Mouse (Mus musculus) right cerebral cortex, postnatal 36 days (tissue): ENCODE measurements at regions not wholly inside any gene's neighbourhood (a gene's known extent, or its start where the extent isn't known, plus 50 kb on each side); places are given as distances from the start of the nearest gene placed in this dataset.

ENCODE experiments used
- DNase-seq, 2 experiments: peaks; one replicate each; pipeline ENCODE4 v3.0.0; 2022; ENCODE audit warnings: low spot score in 2 of 2, mixed read lengths in 1 of 2

GRCm38 (mm10) chr10:109486917-109487604 is 476.3 kb upstream of the Syt1 start:
- no peak for DNase-seq

- no peak for DNase-seq
Measured at GRCm38 (mm10) chr10:109480551-109480950, 469.8 kb upstream of the Syt1 start.

GRCm38 (mm10) chr10:109479941-109480340 is 469.2 kb upstream of the Syt1 start:
- no peak for DNase-seq

GRCm38 (mm10) chr10:109466516-109466915 is 455.7 kb upstream of the Syt1 start:
- DNase-seq: no peak

GRCm38 (mm10) chr10:109431112-109431511 is 420.3 kb upstream of the Syt1 start:
- DNase-seq: no peak

GRCm38 (mm10) chr10:109427878-109428277 is 417.1 kb upstream of the Syt1 start:
- DNase-seq: no peak

GRCm38 (mm10) chr10:109407011-109407410 is 396.2 kb upstream of the Syt1 start:
- DNase-seq: peak in 1 of 2 experiments; percentile 10

GRCm38 (mm10) chr10:109405116-109405685 is 394.4 kb upstream of the Syt1 start:
- DNase-seq: no peak

DNA sequence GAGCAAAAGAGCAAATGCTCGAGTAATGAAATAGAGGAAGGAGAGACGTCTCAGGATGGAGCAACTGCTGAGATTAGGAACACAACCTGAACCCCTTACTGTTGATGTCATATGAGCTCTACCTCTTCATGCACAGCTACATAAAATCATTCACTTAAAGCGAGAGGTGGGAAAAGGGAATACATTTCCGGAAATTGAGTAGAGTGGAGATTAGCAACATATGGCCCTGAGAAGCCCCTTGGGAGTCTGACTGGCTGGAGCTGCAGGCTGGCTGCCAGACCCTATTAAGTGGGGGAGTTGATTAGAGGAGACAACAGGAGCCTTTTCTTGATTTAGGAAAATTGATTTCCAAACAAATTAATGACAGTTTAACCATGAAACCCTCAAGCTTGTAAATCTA is 373.0 kb upstream of the Syt1 start:
- no peak for DNase-seq

DNA sequence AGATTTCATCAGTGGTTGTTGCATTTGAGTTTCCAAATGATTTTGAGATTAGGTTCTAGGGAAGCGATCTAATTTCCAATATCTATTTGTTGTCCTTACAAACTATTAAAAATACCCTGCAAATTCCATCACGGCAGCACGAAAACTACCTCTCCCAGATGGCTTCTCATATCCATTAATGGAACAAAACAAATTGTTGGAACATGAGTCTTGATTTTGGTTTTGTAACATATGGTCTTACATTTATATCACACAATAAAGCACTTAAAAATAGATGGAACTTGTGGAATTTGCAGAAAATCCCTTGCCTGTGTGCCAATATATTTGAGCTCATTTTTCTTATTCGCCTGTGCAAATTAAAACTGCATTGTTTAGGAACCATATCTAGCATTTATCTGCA is 368.1 kb upstream of the Syt1 start:
- DNase-seq: no peak

GRCm38 (mm10) chr10:109360161-109360560 is 349.4 kb upstream of the Syt1 start:
- DNase-seq: no peak

- peak in 1 of 2 experiments; percentile 7 for DNase-seq
Measured at GRCm38 (mm10) chr10:109358812-109359211, 348.0 kb upstream of the Syt1 start.

GRCm38 (mm10) chr10:109332846-109333386 is 322.1 kb upstream of the Syt1 start:
- DNase-seq: peak; percentile 50 to 83

GRCm38 (mm10) chr10:109309286-109309685 is 298.5 kb upstream of the Syt1 start:
- DNase-seq: no peak

DNA sequence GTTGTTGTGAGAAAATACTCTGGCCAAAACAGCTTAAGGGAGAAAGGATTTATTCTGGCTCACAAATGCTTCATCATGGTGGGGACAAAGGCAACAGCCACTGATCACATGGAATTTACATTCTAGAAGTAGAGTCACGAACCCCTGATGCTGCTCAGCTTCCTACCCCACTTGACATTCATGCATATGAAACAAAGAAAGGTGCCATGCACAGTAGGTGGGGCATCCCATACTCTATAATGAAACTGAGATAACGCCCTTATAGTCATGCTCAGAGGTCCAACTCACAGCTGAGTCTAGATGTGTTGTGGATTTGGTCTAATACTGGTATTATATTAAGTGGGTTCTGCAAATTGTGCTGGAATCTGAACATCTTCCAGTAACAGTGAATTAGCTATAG is 289.4 kb upstream of the Syt1 start:
- no peak for DNase-seq

GRCm38 (mm10) chr10:109299785-109300184 is 289.0 kb upstream of the Syt1 start:
- DNase-seq: no peak

- no peak for DNase-seq
Measured at GRCm38 (mm10) chr10:109283348-109283747, 272.6 kb upstream of the Syt1 start.

DNA sequence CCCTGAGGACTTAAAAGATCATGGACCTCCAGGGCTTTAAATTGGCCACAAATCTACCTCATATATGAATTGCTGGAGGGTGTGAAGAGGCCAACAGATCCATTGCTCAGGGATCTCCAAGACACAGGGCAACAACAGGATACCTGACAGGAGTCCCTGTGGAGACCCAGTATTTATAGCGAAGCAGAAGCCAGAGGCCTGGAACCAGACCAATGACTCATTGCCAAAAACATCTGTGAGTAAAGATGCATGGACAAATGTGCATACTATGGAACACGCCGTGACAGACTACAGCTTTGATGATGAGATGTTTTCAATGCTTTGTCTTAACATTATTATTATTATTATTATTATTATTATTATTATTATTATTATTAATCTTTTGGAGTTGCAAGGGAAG is 239.0 kb upstream of the Syt1 start:
- DNase-seq: no peak

DNA sequence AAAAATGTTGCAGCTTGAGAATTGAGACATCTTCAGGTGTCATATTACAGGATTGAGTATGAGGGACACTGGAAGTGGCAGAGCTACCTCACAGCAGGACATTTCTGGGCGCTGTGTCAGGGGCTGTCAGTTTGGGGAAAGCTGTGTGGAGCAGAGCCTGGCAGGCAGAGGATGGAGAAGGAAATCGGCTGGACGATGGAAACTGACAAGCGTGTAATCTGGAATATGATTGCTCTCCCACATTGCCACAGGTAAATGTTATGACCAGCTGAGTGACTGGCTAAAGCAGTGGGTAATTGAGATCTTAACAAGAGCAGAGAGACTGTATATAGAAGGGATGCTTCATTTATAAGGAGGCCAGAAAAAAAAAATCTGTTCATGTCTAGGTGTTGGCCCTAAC is 235.5 kb upstream of the Syt1 start:
- no peak for DNase-seq

DNA sequence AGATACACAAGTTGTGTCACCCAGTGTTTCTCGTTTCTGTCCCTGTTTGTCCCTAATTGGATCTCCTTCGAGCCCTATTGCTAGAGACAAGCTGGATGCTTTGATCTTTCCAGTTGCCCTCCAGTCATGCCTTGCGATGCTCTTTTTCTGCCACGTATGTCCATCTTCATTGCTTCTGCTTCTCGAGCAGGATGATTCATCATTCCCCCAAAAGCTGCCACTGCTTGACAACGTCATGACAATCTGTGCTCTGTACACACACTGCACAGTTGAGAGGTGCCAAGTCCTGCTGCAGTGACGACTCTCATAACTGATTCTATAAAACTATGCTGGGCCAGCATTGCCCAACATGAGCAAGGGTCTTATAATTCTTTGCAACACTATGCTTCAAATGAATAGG is 226.2 kb upstream of the Syt1 start:
- no peak for DNase-seq

DNA sequence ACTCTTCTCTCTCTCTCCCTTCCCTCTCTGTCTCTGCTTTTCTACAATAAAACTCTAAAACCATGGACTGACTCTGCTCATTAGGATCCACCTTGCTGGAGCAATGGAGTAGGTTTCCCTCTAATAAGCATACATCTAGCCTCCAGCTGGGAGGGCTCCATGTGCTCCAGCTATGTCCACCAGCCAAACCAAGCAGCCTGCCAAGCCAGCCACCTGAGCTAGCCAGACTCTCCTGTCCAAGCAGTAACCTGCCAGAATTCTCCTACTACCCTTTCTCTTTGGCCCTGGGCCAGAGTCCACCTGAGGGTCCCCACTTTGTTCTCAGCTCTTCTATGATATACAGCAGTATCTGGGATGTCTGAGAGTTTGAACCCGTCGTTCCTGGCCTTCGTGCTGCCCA is 216.2 kb upstream of the Syt1 start:
- DNase-seq: no peak

DNA sequence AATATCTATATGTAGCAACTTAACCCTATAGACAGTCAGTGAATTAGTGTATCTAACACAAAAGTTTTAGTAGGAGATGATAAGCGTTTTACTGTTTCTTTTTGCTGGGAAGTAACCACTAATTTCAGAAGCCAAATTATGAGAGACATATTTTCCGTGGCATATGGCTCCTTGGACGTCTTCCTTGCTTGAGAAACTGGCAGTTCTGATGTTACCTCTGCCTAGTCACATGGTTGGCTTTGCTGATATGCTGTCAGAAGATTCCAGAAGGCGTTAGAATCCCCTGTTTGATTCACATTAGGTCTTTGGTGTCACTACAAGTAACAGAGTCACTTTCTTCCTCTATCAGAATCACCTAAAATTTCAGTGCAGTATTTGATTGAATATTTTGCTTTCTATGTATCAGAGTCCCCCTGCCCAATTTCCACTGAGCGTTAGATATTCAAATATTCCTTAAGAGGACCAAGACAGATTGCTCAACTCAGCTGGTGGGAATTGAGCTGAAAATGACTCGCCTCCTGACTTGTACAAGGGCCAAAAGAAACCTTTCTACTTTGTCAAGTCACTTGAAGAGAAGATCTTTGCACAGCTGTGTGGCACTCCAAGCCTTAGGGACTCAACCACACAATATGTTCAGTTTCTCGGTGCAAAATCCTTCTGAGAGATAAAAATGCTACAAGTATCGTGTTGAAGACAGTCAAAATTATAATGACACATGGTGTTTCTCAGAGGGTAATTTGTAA is 178.2 kb upstream of the Syt1 start:
- no peak for DNase-seq

DNA sequence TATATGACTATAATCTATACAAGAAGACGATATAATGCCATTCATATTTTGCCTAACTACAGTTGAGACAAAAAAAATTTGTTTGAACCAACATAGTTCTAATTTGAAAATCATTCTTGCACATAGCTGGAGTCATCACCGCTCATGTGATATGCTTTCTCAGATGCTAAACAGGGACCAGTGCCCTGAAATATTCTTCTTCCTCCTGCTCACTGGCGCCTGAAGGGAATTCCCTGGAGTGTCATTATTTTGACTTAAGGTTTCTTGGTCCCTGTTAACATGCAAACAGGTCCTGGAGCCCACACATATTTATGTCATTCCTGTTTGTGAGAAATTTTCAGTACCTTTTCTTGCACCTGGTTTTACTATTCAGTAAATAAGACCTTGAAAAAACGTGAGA is 177.5 kb upstream of the Syt1 start:
- no peak for DNase-seq
